11 mouse cellular contexts compared by ENCODE assay signal in the genomic region with DNA sequence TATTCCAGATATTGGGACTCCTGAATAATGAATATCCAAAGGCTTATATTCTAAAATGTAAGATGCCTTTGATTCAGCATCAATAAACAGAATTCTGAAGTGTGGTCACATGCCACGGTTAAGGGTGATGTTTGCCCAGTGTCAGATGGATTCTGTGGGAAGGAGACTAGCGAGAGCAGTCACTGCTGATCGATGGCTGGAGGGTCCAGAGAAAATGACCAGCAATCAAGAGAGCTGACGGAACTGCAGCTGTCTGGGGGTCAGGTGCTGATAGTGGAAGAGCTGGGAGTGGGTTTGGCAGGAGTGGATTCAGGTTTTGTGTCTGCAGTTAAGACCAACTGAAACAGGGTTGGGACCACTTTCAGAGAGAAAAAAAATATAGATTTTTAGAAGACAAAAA. TPM values are rescaled to one million over a fixed set of nuclear protein-coding genes. Genes with fewer than 3 reads are reported as not detected.
"Had no signal": no experiment of that assay in that cellular context is flagged by ENCODE, and none has a peak within 500 bp of the region (broad histone marks: within the 10 kb centered on the region; RNA-seq: fewer than 3 reads in every experiment).

No protein-coding gene starts in this region.

- H3K36me3 ChIP-seq: kidney, embryonic 15.5 days; liver, embryonic 13.5 days; midbrain, embryonic 12.5 days; neural tube, embryonic 13.5 days had no signal

- H3K4me3 ChIP-seq: kidney, embryonic 15.5 days; left cerebral cortex, adult 2 months; liver, embryonic 13.5 days; midbrain, embryonic 12.5 days; neural tube, embryonic 13.5 days had no signal

- H3K4me2 ChIP-seq: kidney, embryonic 15.5 days; liver, embryonic 13.5 days; midbrain, embryonic 12.5 days; neural tube, embryonic 13.5 days had no signal

- H3K9me3 ChIP-seq: kidney, embryonic 15.5 days; liver, embryonic 13.5 days; midbrain, embryonic 12.5 days; neural tube, embryonic 13.5 days had no signal

- DNase-seq: liver, embryonic 13.5 days; thymus, adult 18-20 months; thymus, postnatal 36 days had no signal

- H3K27me3 ChIP-seq: kidney, embryonic 15.5 days; liver, embryonic 13.5 days; midbrain, embryonic 12.5 days; neural tube, embryonic 13.5 days had no signal

- H3K9ac ChIP-seq: kidney, embryonic 15.5 days; liver, embryonic 13.5 days; midbrain, embryonic 12.5 days; neural tube, embryonic 13.5 days had no signal

- H3K27ac ChIP-seq: kidney, embryonic 15.5 days; left cerebral cortex, adult 2 months; liver, embryonic 13.5 days; midbrain, embryonic 12.5 days; neural tube, embryonic 13.5 days had no signal

RNA-seq across cellular contexts. Expression of a gene that starts 44.0 kb away (rescaled TPM):
- polyA plus RNA-seq: limb, embryonic 11.5 days; liver, adult 2 months; midbrain, embryonic 12.5 days; small intestine, adult 2 months; testis, adult 2 months had no signal
